Mouse (Mus musculus): Measurements from ENCODE around the gene Klf13.

Klf13 gene

DNA sequence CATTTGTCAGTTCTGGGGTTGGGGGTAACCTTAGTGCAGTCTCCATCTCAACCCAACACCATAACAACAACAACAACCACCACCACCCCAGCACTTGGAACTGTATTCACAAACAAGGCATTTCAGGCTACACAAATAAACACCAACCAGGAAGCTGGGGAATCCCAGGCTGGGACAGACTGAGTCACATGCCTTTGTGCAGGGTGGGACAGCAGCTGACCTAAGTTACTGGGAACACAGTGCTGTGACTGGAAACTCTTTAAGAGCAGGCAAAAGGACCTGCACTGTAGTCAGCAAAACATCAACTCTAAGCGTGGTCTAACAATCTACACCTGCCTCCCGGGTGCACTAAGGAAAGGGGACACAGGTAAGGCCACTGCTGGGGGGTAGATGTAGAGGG, 33.5 kb downstream of the Klf13 start:
- DNase-seq = peak; percentile 68

DNA sequence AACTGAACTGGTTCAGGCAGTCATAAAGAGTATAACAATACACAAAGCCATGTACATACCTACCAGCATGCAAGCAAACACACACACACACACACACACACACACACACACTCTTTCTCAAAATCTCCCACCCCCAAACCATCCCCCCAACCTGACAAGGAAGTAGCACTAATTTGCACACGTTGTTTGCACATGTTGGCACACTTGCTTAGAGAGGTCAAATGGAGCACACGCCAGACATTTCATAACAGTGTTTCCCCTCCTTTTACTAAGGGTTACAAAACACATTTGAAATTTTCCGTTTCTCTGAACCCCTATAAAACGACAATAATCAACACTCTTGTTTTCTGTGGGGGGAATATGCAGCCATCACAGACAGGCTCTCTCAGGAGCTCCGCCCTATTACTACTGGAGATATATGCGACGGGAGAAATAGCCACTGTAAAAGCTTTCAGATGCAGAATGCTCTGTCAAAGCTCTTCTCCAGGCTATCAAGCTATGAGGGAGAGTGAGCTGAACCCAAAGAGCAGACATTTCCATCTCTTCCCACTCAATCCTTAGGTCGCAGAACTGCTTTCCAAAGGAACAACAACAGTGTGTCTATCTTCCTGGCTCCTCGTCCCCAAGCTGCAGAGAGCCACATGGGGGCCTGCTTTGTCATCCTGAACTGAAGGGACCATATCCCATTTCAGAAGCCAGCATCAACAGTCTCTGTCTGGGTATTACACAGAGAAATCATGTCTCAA, 34.9 kb downstream of the Klf13 start:
- no peak for DNase-seq

GRCm38 (mm10) chr7:63902604-63903210, 36.0 kb downstream of the Klf13 start:
- DNase-seq = no peak

DNA sequence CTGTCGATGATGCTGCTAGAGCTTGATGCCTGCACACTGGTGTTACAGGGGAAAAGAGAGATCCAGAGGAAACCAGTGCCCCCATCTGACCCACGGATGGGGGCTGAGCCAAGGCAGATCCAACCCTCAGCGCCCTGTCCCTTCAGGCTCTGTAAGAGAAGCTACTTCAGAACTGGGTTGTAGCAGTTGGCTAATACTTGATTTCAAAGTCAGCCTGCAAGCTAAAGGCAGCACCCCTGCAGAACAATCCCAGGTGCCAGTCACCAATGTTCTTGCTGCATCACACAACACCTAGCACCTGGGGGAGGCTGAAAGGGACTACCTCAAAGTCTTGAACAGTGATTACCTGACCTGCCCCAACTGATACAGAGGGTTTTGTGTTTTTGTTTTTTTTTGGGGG, 36.8 kb downstream of the Klf13 start:
- DNase-seq = no peak

DNA sequence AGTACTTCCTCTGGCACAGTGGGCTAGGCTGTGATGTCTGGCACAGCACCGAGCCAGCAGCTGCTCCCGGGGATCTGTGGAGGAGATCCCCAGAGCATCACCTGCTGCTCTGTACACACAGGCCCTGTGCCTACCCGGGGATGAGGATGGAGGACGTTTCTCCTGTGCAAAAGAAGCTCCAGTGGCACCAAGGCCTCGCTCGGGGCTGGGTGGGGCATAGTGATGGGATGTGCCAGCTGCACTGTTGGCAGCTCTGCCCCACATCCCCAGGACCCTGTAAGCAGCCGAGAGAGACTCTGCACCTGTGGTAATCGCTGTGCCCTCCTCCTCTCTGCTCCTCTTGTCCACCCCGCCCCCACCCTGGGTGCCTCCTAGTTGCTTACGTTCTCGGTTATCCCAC, 37.4 kb downstream of the Klf13 start:
- DNase-seq = no peak

GRCm38 (mm10) chr7:63900411-63900810, 38.3 kb downstream of the Klf13 start:
- DNase-seq = no peak

GRCm38 (mm10) chr7:63899925-63900324, 38.8 kb downstream of the Klf13 start:
- DNase-seq = no peak

GRCm38 (mm10) chr7:63898201-63898600, 40.5 kb downstream of the Klf13 start:
- no peak for DNase-seq

GRCm38 (mm10) chr7:63897655-63898054, 41.1 kb downstream of the Klf13 start:
- no peak for DNase-seq

- DNase-seq = peak; percentile 94
Measured at GRCm38 (mm10) chr7:63896968-63897468, 41.7 kb downstream of the Klf13 start.

- no peak for DNase-seq
Measured at GRCm38 (mm10) chr7:63896276-63896967, 42.3 kb downstream of the Klf13 start.

DNA sequence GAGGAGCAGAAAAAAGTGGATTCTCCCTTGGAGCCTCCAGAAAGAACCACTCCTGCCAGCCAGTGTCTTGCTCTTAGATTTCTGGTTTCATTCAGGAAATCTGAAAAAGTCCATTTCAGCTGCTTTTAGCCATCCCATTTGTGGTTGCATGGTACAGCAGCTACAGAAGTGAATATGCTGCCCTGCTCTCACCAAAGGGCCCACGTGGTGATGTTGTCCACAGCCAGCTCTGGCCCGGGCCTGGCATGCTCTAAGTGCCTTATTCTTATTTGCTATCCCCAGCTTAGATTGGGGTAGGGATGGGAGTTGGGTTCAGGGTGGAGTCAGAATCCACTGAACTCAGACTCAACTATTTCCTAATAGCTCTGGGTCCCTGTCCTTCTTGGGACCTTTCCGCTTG, 43.5 kb downstream of the Klf13 start:
- DNase-seq = no peak

- peak; percentile 70 for DNase-seq
Measured at GRCm38 (mm10) chr7:63894662-63895061, 44.1 kb downstream of the Klf13 start.

DNA sequence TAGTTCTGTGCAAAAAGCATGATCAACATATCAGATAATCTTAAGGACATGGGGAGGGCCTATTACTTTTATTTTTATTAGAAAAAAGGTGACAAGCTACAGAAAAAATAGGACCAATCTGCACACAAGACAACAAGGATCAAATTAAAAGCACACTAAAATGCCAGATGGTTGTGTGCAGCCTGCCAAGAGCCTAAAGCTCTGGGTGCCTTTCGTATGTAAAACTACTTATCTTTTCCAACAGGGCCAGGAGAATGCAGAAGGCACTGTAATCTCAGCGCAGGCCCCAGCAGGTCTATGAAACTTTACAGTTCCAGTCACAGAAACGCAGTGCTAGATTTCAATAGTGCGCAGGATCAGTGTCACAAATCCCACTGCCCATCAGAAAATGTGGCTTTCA, 45.0 kb downstream of the Klf13 start:
- no peak for DNase-seq

DNA sequence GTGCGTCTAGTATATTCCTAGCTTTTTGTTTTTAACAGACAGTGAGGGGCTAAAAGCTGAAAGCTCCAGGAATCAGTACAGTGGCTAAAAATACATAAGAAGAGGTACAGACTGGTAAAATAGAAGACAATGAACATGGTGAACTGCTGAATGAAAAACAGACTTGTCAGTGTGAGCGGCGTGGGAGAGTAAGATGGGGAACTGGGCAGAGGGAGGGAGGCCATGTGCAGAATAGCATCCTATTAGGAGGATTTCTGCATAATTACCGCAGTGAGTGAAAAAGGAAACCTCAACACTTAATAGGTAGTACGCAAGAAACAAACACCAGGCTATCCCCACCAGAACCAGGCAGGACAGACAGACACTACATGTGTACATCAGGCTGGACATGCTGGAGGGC, 45.5 kb downstream of the Klf13 start:
- no peak for DNase-seq

DNA sequence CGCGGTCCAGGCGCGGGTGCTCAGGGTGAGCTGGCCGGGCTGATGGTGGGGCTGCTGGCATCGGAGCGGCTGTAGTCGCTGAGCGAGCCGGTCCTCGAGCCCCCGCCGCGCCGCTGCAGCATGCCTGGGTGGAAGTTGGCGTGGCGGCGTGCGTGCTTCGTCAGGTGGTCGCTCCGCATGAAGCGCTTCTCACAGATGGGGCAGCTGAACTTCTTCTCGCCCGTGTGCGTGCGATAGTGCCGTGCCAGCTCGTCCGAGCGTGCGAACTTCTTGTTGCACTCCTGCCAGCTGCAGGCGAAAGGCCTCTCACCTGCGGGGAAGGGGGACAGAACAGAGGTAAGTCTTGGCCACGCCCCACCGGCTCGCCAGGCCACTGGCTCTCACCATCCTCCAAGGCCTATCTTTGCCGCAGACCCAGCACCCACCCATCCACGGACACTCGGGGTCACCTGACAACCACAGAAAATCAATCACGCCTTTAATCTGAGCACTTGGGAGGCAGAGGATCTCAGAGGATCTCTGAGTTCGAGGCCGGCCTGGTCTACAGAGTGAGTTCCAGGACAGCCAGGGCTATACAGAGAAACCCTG, 47.1 kb downstream of the Klf13 start:
- no peak for DNase-seq

- DNase-seq = peak; percentile 49
Measured at GRCm38 (mm10) chr7:63889116-63889975, 49.4 kb downstream of the Klf13 start.

GRCm38 (mm10) chr7:63888674-63889073, 50.0 kb downstream of the Klf13 start:
- no peak for DNase-seq

- no peak for DNase-seq
Measured at GRCm38 (mm10) chr7:63887602-63888123, 51.1 kb downstream of the Klf13 start.

- DNase-seq = peak; percentile 45
Measured at GRCm38 (mm10) chr7:63887034-63887551, 51.6 kb downstream of the Klf13 start.

- no peak for DNase-seq
Measured at GRCm38 (mm10) chr7:63885025-63885424, 53.7 kb downstream of the Klf13 start.

GRCm38 (mm10) chr7:63882739-63883138, 56.0 kb downstream of the Klf13 start:
- no peak for DNase-seq

Measured in kidney, adult 11 months (tissue).